Mouse (Mus musculus) erythroblast, embryonic 14.5 days (primary cell): ENCODE measurements around the gene Syne3.

Source experiments
- GATA1 ChIP-seq: IDR thresholded peaks from 2 replicates; pipeline ENCODE4 v1.6.1; 2012; ENCODE audit warnings: low read length, inconsistent platforms, mixed read lengths
- TAL1 ChIP-seq: IDR thresholded peaks from 3 replicates; pipeline ENCODE4 v1.6.1; 2012; ENCODE audit warnings: low read length, inconsistent platforms, mixed read lengths

- TF ChIP-seq GATA1: no peak
- TF ChIP-seq TAL1: no peak
Measured at GRCm38 (mm10) chr12:104976331-104976817, 33.2 kb downstream of the Syne3 start.
